Mouse (Mus musculus) G1E (cell line): ENCODE results near the gene Fopnl. TPM values are rescaled to one million over a fixed set of nuclear protein-coding genes. Genes with fewer than 3 reads are reported as not detected.

Experiments
- ATAC-seq: 2 replicates; pipeline ENCODE4 v1.8.0; 2016; ENCODE audit warnings: mild to moderate bottlenecking; ENCODE audit not compliant: insufficient number of reproducible peaks, poor library complexity, low FRiP score, severe bottlenecking; ENCODE audit errors: extremely low read depth
- DNase-seq: peaks from one replicate; pipeline ENCODE4 v3.0.0; 2012; ENCODE audit warnings: low spot score
- H3K27me3 ChIP-seq: 2 replicates; pipeline ENCODE4 v1.6.1; 2012; ENCODE audit warnings: mild to moderate bottlenecking, low read length, inconsistent platforms; ENCODE audit not compliant: insufficient read depth
- H3K36me3 ChIP-seq: replicated peaks from 2 replicates; pipeline ENCODE3; 2012; ENCODE audit warnings: mild to moderate bottlenecking, inconsistent platforms
- H3K4me1 ChIP-seq: 2 replicates; pipeline ENCODE4 v1.6.1; 2012; ENCODE audit warnings: low read depth, low read length, inconsistent platforms, mixed read lengths; ENCODE audit not compliant: insufficient read depth
- H3K4me3 ChIP-seq: 2 replicates; pipeline ENCODE4 v1.5.1; 2012; ENCODE audit warnings: low read depth, mild to moderate bottlenecking, inconsistent platforms, low read length, moderate library complexity, mixed read lengths
- H3K9me3 ChIP-seq: replicated peaks from 2 replicates; pipeline ENCODE4 v1.6.1; 2012; ENCODE audit warnings: inconsistent platforms
- CTCF ChIP-seq: IDR thresholded peaks from 2 replicates; pipeline ENCODE4 v1.5.1; 2012; ENCODE audit warnings: low read depth, low read length, inconsistent platforms, mixed read lengths
- GATA1 ChIP-seq: IDR thresholded peaks from 2 replicates; pipeline ENCODE4 v1.6.1; 2012; ENCODE audit warnings: borderline replicate concordance, low read length, inconsistent platforms, mixed read lengths
- GATA2 ChIP-seq: IDR thresholded peaks from 2 replicates; pipeline ENCODE4 v1.6.1; 2012; ENCODE audit warnings: low read depth, low read length, inconsistent platforms, borderline replicate concordance
- POLR2AphosphoS5 ChIP-seq: IDR thresholded peaks from 2 replicates; pipeline ENCODE4 v1.6.1; 2012; ENCODE audit warnings: low read depth, low read length, inconsistent platforms; ENCODE audit not compliant: insufficient replicate concordance
- TAL1 ChIP-seq: conservative IDR thresholded peaks from 2 replicates; pipeline ENCODE4 v1.6.1; 2012; ENCODE audit warnings: low read depth, low read length, inconsistent platforms, mixed read lengths
- polyA plus RNA-seq: library from polyadenylated mRNA; stranded (reverse); fragments of >175 nt; gene quantifications from 2 replicates; pipeline ENCODE4 v1.2.3, GENCODE M21; 2012
- total RNA-seq, 2 experiments: library from RNA; stranded (forward) in 1 of 2; stranded (reverse) in 1 of 2; fragments of 200-1000 nt in 1 of 2; fragments of >200 nt in 1 of 2; fragmentation: Nextera tagmentation in 1 of 2; gene quantifications; 2 replicates each; pipeline ENCODE4 v1.2.3; 2014 to 2017

Gene Fopnl
- total and polyA plus RNA-seq, 3 experiments, result 4.9 to 73.1 (median 59.0) TPM

DNA sequence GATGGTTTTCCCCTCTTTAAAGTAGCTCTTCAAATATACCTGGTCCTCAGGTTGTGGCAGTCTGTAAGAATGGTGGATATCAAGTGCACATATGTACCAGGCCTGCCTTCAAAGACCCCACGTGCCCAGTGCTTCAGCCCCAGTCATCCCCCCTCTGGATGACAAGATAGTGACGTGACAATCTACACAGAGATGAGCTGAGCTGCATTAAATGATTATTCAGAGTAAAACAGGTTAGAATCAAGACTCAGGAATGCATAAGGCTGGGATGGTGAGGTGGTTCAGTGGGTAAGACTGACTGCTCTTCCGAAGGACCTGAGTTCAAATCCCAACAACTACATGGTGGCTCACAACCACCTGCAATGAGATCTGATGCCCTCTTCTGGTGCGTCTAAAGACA lies 19.5 kb downstream of the Fopnl start:
- H3K4me1 ChIP-seq, result no peaks in the 10 kb centered on the region
- H3K4me3 ChIP-seq, result no peak overlapping the region
- no peaks in the 10 kb centered on the region for H3K9me3 ChIP-seq
- ATAC-seq (no peak), DNase-seq (no peak)
- no peak for TF ChIP-seq CTCF
- TF ChIP-seq GATA1, result no peak
- no peak for TF ChIP-seq POLR2AphosphoS5
- no peak for TF ChIP-seq GATA2
- TF ChIP-seq TAL1, result no peak
- peaks cover 51% of the 10 kb centered on the region for H3K36me3 ChIP-seq
- H3K27me3 ChIP-seq, result peaks cover 4% of the 10 kb centered on the region

DNA sequence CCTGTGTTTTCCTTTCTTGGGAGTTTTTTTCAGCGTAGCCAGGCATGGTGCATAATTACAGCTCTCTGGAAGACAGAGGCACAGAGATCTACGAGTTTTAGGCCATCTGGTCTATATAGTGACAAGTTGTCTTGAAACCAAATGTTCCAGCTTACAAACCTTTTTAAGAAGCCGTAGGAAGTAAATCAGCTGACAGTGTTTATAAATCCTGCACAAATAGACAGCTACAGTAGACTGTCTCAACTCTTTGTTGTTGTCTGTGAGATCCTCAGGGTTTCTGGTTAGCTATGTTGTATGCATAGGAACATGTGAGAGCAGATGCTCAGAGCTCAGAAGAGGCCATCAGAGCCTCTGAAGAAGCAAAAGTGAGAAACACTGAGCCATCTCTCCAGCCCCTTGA lies 20.1 kb downstream of the Fopnl start:
- TF ChIP-seq GATA1 (no peak), GATA2 (no peak), POLR2AphosphoS5 (no peak), TAL1 (no peak), CTCF (no peak)
- Histone ChIP-seq H3K4me1 (no peaks in the 10 kb centered on the region), H3K36me3 (peaks cover 46% of the 10 kb centered on the region)

DNA sequence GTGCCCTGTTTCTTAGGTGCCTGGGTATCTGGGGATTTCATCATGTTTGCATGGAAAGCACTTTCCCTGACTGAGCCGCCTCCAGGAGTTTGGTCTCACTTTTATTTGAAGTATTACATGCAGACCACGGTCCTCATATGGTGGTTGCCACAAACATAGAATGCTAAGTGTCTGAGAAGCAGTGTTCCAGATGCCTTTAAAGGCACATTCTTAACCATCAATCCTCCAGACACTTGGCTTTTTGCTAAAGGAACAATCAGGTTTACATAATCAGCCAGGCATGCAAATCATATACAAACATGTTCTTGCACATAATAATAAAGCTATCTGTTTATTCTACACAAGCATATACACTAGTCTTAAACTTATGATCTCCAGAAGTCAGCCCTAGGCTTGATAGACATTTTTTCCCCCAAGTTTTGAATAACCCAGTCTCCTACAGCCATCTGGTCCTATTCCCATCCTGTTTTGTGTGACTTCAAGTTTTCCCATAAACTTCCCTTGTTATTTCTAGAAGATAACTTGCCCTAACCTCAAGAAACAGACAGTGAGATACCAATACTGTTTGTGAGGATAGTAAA lies 20.6 kb downstream of the Fopnl start:
- DNase-seq (no peak), ATAC-seq (no peak)
- Histone ChIP-seq H3K36me3 (peaks cover 40% of the 10 kb centered on the region), H3K9me3 (no peaks in the 10 kb centered on the region), H3K27me3 (peaks cover 5% of the 10 kb centered on the region), H3K4me3 (no peak overlapping the region), H3K4me1 (no peaks in the 10 kb centered on the region)
- TF ChIP-seq CTCF (no peak), POLR2AphosphoS5 (no peak), GATA1 (no peak)

More for the DNA sequence above, 20.1 kb downstream of the Fopnl start:
- ATAC-seq, result no peak
- no peaks in the 10 kb centered on the region for H3K9me3 ChIP-seq
- no peak for DNase-seq
- H3K27me3 ChIP-seq, result peaks cover 5% of the 10 kb centered on the region
- H3K4me3 ChIP-seq, result no peak overlapping the region

DNA sequence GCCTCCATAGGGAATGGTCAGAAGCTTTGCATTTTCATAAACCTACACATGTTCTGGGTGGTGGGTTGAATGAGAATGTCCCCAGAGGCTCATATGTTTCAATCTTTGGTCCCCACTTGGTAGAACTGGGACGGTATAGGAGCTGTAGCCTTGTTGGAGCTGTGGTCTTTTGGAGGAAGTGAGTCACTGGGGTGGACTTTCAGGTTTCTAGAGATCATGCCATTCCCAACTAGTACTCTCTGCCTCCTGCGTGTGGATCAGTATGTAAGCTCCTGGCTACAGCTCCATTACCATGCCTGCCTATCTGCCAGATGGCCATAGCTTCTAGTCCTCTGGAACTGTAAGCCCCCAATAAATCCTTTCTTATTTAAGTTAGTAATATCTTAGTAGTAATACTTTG lies 21.9 kb downstream of the Fopnl start:
- H3K27me3 ChIP-seq, result peaks cover 9% of the 10 kb centered on the region
- H3K4me3 ChIP-seq, result no peak overlapping the region
- no peaks in the 10 kb centered on the region for H3K4me1 ChIP-seq
- no peak for DNase-seq
- ATAC-seq, result no peak
- no peaks in the 10 kb centered on the region for H3K9me3 ChIP-seq
- H3K36me3 ChIP-seq, result peaks cover 28% of the 10 kb centered on the region
- no peak for TF ChIP-seq CTCF
- no peak for TF ChIP-seq GATA2
- no peak for TF ChIP-seq POLR2AphosphoS5
- TF ChIP-seq TAL1, result no peak
- TF ChIP-seq GATA1, result no peak

DNA sequence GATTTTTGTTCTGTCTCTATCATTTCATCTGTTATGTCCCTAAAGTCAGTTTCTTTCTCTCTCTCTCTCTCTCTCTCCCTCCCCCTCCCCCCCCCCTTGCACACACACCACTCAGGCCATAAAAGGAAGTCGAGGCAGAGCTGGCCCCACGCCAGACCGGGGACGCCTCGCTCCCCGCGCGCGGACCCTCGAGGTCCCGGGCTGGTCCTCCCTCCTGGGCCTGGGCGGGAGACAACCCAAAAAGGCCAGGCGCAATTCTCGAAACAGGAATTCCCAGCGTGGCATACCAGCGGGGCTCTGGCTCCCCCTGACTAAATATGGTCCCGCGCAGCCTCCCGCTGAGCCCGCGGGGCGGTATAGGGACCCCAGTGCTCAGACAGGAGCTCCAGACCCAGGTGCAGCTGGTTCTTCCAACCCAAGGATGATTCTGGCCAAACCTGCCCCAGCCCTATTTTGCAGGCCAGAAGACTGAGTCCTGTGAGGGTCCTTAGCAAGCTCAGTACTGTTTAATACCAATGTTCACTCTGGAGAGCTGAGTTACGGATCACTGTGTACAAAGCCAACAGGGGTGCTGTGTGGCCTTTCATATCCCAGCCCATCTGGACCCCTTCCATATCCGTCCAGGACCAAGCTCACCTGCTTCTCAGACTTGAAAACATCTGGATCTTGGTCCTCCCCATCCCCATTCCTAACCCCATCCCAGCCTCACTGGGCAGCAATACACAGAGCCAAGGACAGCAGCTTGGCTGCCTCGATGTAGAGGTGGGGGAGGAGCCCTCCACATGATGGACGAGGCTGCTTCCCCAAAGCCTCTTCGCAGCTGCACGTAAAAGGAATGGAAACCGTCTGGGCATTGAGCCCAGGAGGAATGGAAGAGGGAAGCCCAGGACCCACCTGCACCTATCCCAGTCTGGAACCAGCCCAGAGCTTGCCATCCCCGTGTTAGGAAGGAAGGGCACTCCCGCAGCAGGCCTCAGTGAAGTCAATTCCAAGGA lies 24.7 kb downstream of the Fopnl start:
- no peak overlapping the region for H3K4me3 ChIP-seq
- no peak for ATAC-seq

DNA sequence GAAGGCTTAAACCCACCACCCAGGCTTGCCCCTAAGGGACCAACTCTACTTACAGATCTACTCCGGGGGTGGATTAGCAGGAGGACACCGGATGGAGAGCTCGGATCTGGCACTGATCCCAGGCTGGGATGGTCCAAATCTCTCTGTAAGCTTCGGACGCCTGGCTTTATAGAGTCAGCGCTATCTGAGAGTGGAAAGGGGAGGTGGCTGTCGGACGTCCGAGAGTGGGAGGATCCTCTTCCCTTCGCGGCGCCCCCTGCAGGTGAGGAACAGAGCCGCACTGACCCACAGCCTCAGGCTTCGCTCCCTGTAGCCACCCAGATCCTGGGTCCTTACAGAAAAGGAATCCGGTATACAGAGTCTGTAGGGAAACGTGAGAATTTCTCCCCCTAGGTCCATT lies 26.0 kb downstream of the Fopnl start, which contains the start of gene Myh11:
Gene Myh11 (minus strand): TSS at position 150 of the 400 bp plus-strand sequence.
- Histone ChIP-seq H3K4me1 (no peaks in the 10 kb centered on the region), H3K4me3 (no peak within 1 kb of the TSS), H3K36me3 (peaks cover 2% of the 10 kb centered on the region), H3K27me3 (peaks cover 11% of the 10 kb centered on the region), H3K9me3 (no peaks in the 10 kb centered on the region)
- TF ChIP-seq TAL1 (no peak), CTCF (peak; percentile 23; the same call in 1 of the 2 replicates)
- DNase-seq (peak; percentile 14), ATAC-seq (no peak)

More for the DNA sequence above, 24.7 kb downstream of the Fopnl start:
- Histone ChIP-seq H3K4me1 (no peaks in the 10 kb centered on the region), H3K36me3 (peaks cover 6% of the 10 kb centered on the region), H3K27me3 (peaks cover 11% of the 10 kb centered on the region), H3K9me3 (no peaks in the 10 kb centered on the region)
- no peak for DNase-seq
- TF ChIP-seq CTCF, result no peak
- TF ChIP-seq TAL1, result no peak
- TF ChIP-seq POLR2AphosphoS5, result no peak
- no peak for TF ChIP-seq GATA1
- TF ChIP-seq GATA2, result no peak
